Mouse (Mus musculus) heart, adult 9 months (tissue): Measurements from ENCODE around the gene Fgf3.
"Not testable (repeated sequence)": the region's sequence is repeated elsewhere in the genome, so short reads cannot be mapped to it uniquely, and the experiment has no call there.

ENCODE experiments used
- DNase-seq, 2 experiments: peaks; one replicate each; pipeline ENCODE4 v3.0.0; 2022; ENCODE audit warnings: low spot score in 2 of 2

Gene Fgf3

GRCm38 (mm10) chr7:144858702-144859101 lies 20.8 kb downstream of the Fgf3 start:
- DNase-seq = no peak

DNA sequence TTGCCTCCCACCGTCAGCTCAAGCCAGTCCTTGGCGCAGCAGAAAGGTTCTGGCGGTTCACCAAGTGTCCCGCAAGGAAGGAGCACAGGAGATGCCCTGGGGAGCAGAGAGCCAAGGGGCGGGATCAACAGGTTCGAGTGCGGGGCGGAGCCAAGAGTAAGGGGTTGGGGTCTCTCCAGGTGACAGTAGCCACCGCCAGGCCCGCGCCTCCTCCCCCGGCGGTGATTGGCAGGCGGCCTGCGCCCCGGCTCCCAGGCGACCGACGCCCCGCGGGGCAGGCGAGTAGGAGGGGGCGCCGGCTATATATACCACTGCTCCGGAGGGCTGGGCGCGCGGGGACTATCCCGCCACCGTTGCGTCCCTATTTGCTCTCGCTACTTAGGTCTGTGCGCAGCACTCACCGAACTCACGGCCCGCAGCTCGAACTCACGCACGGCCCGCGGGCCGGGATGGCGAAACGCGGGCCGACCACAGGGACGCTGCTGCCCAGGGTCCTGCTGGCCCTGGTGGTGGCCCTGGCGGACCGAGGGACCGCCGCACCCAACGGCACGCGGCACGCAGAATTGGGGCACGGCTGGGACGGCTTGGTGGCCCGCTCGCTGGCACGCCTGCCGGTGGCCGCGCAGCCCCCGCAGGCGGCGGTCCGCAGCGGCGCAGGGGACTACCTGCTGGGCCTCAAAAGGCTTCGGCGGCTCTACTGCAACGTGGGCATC lies 23.3 kb downstream of the Fgf3 start:
- no peak for DNase-seq

DNA sequence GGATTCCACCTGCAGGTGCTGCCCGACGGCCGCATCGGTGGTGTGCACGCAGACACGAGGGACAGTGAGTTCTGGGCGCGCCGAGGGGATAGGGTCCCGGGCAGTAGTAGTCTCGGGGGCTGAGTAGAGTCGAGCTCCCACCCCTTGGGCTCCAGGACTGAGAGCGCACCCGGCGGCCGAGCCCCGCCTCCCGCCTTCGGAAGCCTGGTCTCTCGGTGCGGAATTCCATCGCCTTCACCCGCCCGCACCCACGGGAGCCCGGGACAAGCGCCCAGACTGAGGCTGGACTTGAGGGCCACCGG lies 23.8 kb downstream of the Fgf3 start:
- no peak for DNase-seq

- DNase-seq = no peak
Measured at GRCm38 (mm10) chr7:144862126-144862525, 24.2 kb downstream of the Fgf3 start.

- DNase-seq = no peak
Measured at GRCm38 (mm10) chr7:144862712-144863111, 24.8 kb downstream of the Fgf3 start.

GRCm38 (mm10) chr7:144863196-144863595 lies 25.3 kb downstream of the Fgf3 start:
- DNase-seq = no peak

GRCm38 (mm10) chr7:144864160-144864670 lies 26.3 kb downstream of the Fgf3 start:
- DNase-seq = no peak

- no peak for DNase-seq
Measured at GRCm38 (mm10) chr7:144867161-144867560, 29.3 kb downstream of the Fgf3 start.

DNA sequence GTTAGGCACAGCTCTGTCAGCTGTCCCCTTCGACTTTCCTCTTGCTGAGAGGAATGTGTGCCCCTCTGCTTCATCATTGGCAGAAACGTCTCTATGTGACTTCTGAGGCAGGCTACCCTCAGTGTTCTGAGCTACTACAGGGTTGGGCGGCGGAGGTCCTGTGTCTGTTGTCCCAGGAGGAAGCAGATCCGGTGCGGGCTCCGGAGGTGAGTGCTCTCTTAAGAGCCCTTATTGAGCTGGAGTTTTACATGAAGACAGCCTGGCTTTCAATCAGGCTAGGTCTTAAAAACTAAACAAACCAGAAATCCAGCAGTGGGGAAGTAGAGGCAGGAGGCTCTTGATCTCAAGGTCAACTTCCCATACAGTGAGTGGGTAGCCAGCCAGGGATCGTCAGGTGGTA lies 29.7 kb downstream of the Fgf3 start:
- DNase-seq = no peak

DNA sequence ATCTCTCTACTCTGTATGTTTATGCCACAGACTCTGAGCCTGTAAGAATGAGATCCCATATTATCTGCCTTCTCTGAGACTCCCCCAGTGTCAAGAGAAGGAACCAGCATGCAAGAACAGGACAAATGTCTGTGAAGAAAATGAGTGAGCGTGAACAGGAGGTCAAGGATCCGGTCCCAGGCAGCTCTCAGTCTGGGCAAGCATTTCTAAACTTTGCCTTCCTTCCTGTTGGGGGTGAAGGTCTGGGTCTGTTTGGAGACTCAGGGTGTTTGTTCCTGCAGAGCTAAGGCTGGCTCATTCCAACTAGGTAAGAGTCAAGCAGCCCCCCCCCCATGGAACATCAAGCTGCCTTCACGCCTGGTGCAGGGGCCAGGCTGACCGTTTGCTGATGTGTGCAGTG lies 34.5 kb downstream of the Fgf3 start:
- DNase-seq = no peak

- no peak for DNase-seq
Measured at GRCm38 (mm10) chr7:144873160-144873559, 35.3 kb downstream of the Fgf3 start.

DNA sequence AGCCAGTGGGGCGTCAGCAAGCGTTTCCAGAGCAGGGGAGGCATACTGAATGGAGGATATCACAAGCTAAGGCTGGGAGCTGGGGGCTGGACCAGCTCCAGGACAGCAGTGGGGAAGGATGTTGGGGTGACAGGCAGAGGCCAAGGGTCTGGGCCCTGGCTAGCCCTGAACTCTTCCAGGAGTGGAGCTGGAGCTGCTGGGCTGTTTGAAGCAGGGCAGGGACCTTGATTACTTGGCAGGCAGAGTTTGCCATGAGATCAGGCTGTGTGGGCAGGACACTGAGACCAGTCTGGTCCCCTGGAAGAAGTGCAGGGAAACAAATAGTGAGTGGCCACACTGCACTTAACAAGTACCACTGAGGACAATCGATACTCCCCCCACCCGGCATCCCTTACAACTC lies 36.3 kb downstream of the Fgf3 start:
- no peak for DNase-seq

DNA sequence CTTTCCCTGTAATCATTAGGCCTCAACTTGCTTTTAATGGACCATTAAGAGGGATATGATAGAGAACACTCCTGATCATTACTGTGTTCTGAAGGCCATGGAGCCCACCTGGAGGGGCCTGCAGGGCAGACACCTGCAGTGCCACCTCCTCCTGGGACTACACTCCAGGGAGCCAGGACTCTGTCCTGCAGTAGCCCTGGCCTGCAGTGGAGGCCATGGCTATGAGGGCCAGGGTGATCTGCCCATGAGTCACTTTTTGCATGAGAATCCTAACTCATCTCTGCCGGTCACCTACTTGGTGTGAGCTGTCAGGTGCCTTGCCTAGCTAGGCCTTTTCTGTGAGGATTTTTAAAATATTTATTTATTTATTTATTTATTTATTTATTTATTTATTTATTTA lies 40.5 kb downstream of the Fgf3 start:
- no peak for DNase-seq

- DNase-seq = no peak
Measured at GRCm38 (mm10) chr7:144883106-144883505, 45.2 kb downstream of the Fgf3 start.

GRCm38 (mm10) chr7:144887672-144888071 lies 49.8 kb downstream of the Fgf3 start:
- no peak for DNase-seq

DNA sequence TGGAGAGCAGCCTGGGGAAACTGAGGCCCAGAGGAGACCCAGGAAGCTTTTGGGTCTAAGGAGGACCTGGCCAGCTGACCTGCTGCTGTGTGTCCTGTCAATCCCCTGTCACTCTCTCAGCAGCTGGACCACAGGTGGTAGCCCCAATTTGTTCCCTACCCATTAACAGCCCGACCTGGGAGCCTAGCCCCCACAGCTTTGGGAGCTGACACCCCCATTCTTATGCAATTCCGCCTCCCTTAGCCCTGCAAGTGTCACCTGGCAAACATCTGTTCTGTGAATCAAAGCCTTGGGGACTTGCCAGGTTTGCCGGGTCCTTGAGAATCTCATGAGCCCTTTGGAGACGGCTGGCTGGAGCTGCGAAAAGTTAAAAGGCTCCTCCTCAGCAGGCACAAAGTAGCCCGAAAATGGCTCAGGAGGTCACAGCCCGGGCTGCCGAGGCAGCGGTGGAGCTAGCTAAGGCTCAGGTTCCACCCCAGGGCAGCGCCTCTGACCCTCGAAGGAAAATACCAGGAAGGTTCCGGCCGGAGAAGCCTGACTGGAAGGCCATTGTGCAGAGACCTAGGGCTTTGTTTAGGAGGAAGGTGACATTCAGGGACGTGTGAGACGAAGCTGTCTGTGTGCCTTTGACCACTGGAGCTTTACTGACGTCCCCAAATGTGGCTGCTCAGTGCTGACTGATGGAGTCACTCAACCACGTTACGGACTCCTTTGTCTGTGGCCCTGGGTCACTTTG lies 50.8 kb downstream of the Fgf3 start:
- DNase-seq = no peak

DNA sequence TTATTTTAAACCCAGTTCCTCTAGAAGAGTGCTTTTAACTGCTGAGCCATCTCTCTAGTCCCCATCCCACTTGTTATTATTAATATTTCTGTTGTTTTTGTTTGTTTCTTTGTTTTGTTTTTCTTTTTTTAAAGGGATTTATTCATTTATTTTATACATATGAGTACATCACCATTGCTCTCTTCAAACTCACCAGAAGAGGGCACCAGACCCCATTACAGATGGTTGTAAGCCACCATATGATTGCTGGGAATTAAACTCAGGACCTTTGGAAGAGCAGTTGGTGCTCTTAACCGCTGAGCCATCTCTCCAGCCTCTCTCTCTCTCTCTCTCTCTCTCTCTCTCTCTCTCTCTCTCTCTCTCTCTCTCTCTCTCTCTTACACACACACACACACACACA lies 52.8 kb downstream of the Fgf3 start:
- DNase-seq = not testable (repeated sequence)

- no peak for DNase-seq
Measured at GRCm38 (mm10) chr7:144891863-144892262, 54.0 kb downstream of the Fgf3 start.

- no peak for DNase-seq
Measured at GRCm38 (mm10) chr7:144892322-144892721, 54.4 kb downstream of the Fgf3 start.
